Mouse (Mus musculus): ENCODE results near the gene Fads3.

DNA sequence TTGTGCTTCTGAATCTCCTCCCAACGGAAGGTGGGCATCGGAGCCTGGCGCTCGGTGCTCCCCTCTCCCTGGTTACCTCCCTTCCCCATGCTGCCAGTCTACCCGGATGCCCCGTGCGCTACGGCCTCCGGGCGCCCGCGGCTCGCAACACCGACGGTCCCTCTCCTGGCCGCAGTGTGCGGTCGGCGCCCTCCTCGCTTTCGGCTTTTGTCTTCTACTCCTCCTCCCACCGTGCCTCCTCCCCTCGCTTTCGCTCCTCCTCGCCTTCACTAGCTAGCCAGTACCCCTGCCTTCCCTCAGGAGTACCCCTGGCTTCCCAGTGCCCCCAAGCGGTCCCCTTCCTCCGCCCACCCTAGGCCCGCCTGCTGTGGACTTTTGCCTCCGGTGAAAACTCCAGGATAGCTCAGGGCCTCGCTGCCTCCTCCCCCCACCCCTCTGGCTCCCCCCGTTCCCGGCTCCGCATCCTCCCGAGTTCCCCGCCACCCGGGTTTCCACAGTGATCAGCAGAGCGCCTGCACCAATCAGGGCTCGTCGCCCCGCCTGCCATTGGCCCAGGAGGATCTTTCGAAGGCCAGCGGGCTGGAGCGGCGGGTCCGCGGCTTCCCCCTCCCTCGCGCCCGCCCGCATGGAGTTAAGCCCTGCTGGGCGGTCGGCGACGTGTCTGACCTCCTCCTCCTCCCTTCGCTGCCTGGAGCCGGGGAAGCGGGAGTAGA, 60.1 kb downstream of the Fads3 start, which contains the start of gene Fads2:
- TF ChIP-seq CTCF (IDR thresholded peaks at IDR 0.05; ENCODE audit: low read depth, low read length), result no peak
- peak; percentile 62; the same call in 1 of the 2 replicates for TF ChIP-seq POLR2A (IDR thresholded peaks at IDR 0.05; ENCODE audit: borderline replicate concordance, low read depth, low read length)

Data from bone marrow macrophage, adult 2 months (primary cell).